Mouse (Mus musculus) liver, adult 2 months (tissue): ENCODE measurements around the gene Ptprq.

Source experiments
- CTCF ChIP-seq: fragments of 200-500 bp; IDR thresholded peaks from 2 replicates; pipeline ENCODE4 v1.5.1; 2011; ENCODE audit warnings: low read depth, low read length, control low read depth
- POLR2A ChIP-seq: fragments of 200-500 bp; IDR thresholded peaks from 2 replicates; pipeline ENCODE4 v1.6.1; 2011; ENCODE audit warnings: low read length, control low read depth; ENCODE audit not compliant: insufficient read depth; ENCODE audit errors: extremely low read depth

- TF ChIP-seq CTCF: no peak
- TF ChIP-seq POLR2A: no peak
These were observed 234.0 kb downstream of the Ptprq start, which contains the start of gene Myf5 for GRCm38 (mm10) chr10:107485870-107486269.
